In the genomic region with DNA sequence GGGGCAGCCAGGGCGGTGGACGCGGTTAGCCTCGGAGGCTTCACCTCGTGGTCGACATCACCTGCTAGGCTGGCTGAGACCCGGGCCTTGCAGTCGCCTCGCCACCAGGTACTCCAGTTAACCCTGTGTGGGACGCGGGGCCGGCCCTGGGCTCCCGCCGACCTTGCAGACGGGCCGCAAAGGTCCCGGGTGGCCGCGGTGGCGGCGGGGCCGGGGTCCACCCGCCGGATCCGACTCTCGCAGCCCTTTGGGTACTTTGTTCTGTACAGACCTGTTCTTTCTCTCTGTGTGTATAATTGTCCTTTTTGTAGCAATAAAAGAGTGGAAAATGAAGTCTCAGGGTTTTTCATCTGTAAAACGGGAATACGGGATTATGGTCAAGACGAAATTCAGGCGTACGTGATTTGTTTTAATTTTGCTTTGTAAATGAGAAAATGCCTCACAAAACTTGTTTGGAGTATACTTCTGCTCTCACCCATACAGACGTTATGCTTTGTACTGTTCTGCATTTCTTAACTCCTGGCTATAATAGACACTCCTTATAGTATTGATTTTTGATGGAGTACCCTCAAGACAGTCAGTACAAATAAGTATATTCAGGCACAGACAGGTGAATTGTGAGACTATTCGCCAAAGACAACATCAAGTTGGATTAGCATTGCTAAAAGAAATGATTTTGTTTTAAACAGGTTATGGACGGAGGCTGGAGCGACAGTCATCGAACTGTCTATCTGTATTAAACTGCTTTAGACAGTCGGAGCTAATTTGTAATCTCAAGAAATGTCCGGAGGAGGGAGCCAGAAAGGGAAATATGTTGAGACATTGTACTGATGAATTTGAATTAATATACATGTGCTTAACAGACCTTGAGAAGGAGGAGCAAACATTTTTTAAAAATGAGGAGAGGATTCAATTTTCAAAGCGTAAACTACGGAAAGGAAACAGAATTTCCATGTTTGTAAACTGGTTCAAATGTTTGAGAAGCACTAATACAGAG, we compare ENCODE assay signal across 8 mouse cellular contexts. TPM values are rescaled to one million over a fixed set of nuclear protein-coding genes. Genes with fewer than 3 reads are reported as not detected.
DNase-seq lines count a peak whose midpoint lies in the region; ATAC-seq and TF ChIP-seq lines count a peak whose summit lies in the region.

No protein-coding gene starts in this region.

- no peak; the same call in 1 of the 2 replicates for ATAC-seq in heart, embryonic 12.5 days (ENCODE audit: insufficient number of reproducible peaks, low FRiP score)
- peak; percentile 66; the same call in 1 of the 2 replicates for ATAC-seq in embryonic facial prominence, embryonic 15.5 days (ENCODE audit: insufficient number of reproducible peaks, low FRiP score, low TSS enrichment, low read depth)
- ATAC-seq in intestine, embryonic 15.5 days = no peak; the same call in 1 of the 2 replicates

- H3K79me2 ChIP-seq in MEL (ENCODE audit: control insufficient read depth, insufficient read depth, low read length, poor library complexity) = peaks cover 29% of the 10 kb centered on the region

- peak overlapping the region; percentile 71 for H3K4me2 ChIP-seq in heart, embryonic 12.5 days
- peak overlapping the region; percentile 80 for H3K4me2 ChIP-seq in embryonic facial prominence, embryonic 15.5 days (replicated peaks)
- H3K4me2 ChIP-seq in intestine, embryonic 15.5 days (replicated peaks) = peak overlapping the region; percentile 69

- peak; percentile 11 for TF ChIP-seq RAD21 in MEL (IDR thresholded peaks at IDR 0.05; ENCODE audit: low read depth, low read length)

- H3K27me3 ChIP-seq in heart, embryonic 12.5 days (replicated peaks) = no peaks in the 10 kb centered on the region
- no peaks in the 10 kb centered on the region for H3K27me3 ChIP-seq in MEL (ENCODE audit: control insufficient read depth in 1 of 2, insufficient read depth in 2 of 2, low read length in 2 of 2)
- no peaks in the 10 kb centered on the region for H3K27me3 ChIP-seq in embryonic facial prominence, embryonic 15.5 days
- H3K27me3 ChIP-seq in intestine, embryonic 15.5 days (replicated peaks) = no peaks in the 10 kb centered on the region

- peak overlapping the region; percentile 80 for H3K4me3 ChIP-seq in heart, embryonic 12.5 days
- peak overlapping the region; percentile 82 to 87 for H3K4me3 ChIP-seq in MEL (ENCODE audit: control insufficient read depth in 1 of 2, insufficient read depth in 1 of 2, low read depth in 2 of 2, low read length in 2 of 2)
- peak overlapping the region; percentile 79 for H3K4me3 ChIP-seq in embryonic facial prominence, embryonic 15.5 days (replicated peaks)
- H3K4me3 ChIP-seq in intestine, embryonic 15.5 days (replicated peaks) = peak overlapping the region; percentile 84

- H3K4me1 ChIP-seq in heart, embryonic 12.5 days (replicated peaks) = peaks cover 5% of the 10 kb centered on the region
- H3K4me1 ChIP-seq in MEL (ENCODE audit: control insufficient read depth in 1 of 2, insufficient read depth in 2 of 2, low read length in 2 of 2) = peaks cover 6 to 19% of the 10 kb centered on the region in 2 experiments; a peak in 3 of 4 replicates
- H3K4me1 ChIP-seq in embryonic facial prominence, embryonic 15.5 days = peaks cover 9% of the 10 kb centered on the region
- peaks cover 6% of the 10 kb centered on the region; the same call in 1 of the 2 replicates for H3K4me1 ChIP-seq in intestine, embryonic 15.5 days (replicated peaks)

- under 1% methylated on average over 40 of the region's 40 CpGs for WGBS in heart, embryonic 12.5 days
- under 1% methylated on average over 40 of the region's 40 CpGs for WGBS in embryonic facial prominence, embryonic 15.5 days
- 1% methylated on average over 40 of the region's 40 CpGs for WGBS in intestine, embryonic 15.5 days

- DNase-seq in heart, postnatal 25 days (ENCODE audit: low spot score) = no peak
- DNase-seq in MEL (ENCODE audit: low read depth, low spot score) = peak; percentile 78
- DNase-seq in mesoderm, embryonic 11.5 days (ENCODE audit: low read depth, low spot score) = peak; percentile 7
- DNase-seq in left cerebral cortex, postnatal 10 days (ENCODE audit: extremely low spot score in 1 of 2, low spot score in 2 of 2) = no peak
- DNase-seq in layer of hippocampus, postnatal 36 days = no peak

- peak in 1 of 3 experiments; percentile 46; a peak in 2 of 6 replicates for TF ChIP-seq CTCF in MEL (IDR thresholded peaks at IDR 0.05 in 2 of 3, conservative IDR thresholded peaks at IDR 0.05 in 1 of 3; ENCODE audit: control insufficient read depth in 1 of 3, insufficient read depth in 1 of 3, low read depth in 2 of 3, low read length in 3 of 3, poor library complexity in 1 of 3, severe bottlenecking in 1 of 3)

- TF ChIP-seq POLR2A in MEL (IDR thresholded peaks at IDR 0.05; ENCODE audit: control insufficient read depth in 1 of 2, insufficient read depth in 1 of 2, low read depth in 1 of 2, low read length in 2 of 2, poor library complexity in 1 of 2) = peak in 1 of 2 experiments; percentile 3; a peak in 1 of 4 replicates

- no peaks in the 10 kb centered on the region for H3K9me3 ChIP-seq in heart, embryonic 12.5 days (replicated peaks)
- no peaks in the 10 kb centered on the region for H3K9me3 ChIP-seq in MEL (replicated peaks; ENCODE audit: insufficient read depth, low read length)
- H3K9me3 ChIP-seq in embryonic facial prominence, embryonic 15.5 days (replicated peaks) = no peaks in the 10 kb centered on the region
- H3K9me3 ChIP-seq in intestine, embryonic 15.5 days = no peaks in the 10 kb centered on the region

- TF ChIP-seq EP300 in MEL (IDR thresholded peaks at IDR 0.05; ENCODE audit: low read depth in 1 of 2, low read length in 2 of 2) = no peak

- intact Hi-C loops in heart, postnatal 25 days (cut with DNase I) = loop anchor here (5.0 to 10.0 kb wide), 3 partner anchors 366 to 739 kb away; partner anchors contain the start of genes Dmtf1 and Tmem243
- intact Hi-C loops in left cerebral cortex, postnatal 10 days (cut with DNase I) = no loop called here

- peak overlapping the region; percentile 81 for H3K9ac ChIP-seq in heart, embryonic 12.5 days
- peak overlapping the region; percentile 88 for H3K9ac ChIP-seq in MEL (ENCODE audit: control insufficient read depth, low read depth, low read length, poor library complexity, severe bottlenecking)
- H3K9ac ChIP-seq in embryonic facial prominence, embryonic 15.5 days = peak overlapping the region; percentile 81
- peak overlapping the region; percentile 80 for H3K9ac ChIP-seq in intestine, embryonic 15.5 days

- H3K36me3 ChIP-seq in heart, embryonic 12.5 days = peaks cover 16% of the 10 kb centered on the region
- H3K36me3 ChIP-seq in MEL (ENCODE audit: control insufficient read depth in 1 of 2, insufficient read depth in 2 of 2, low read length in 2 of 2) = peaks cover 13 to 33% of the 10 kb centered on the region in 2 experiments
- H3K36me3 ChIP-seq in embryonic facial prominence, embryonic 15.5 days = peaks cover 9% of the 10 kb centered on the region; the same call in 1 of the 2 replicates
- H3K36me3 ChIP-seq in intestine, embryonic 15.5 days = no peaks in the 10 kb centered on the region

- H3K27ac ChIP-seq in heart, embryonic 12.5 days (ENCODE audit: poor library complexity, severe bottlenecking) = peak overlapping the region; percentile 49; the same call in 1 of the 2 replicates
- H3K27ac ChIP-seq in MEL (ENCODE audit: control insufficient read depth, low read depth, low read length) = peak overlapping the region; percentile 82
- H3K27ac ChIP-seq in embryonic facial prominence, embryonic 15.5 days (replicated peaks) = peak overlapping the region; percentile 89
- H3K27ac ChIP-seq in intestine, embryonic 15.5 days = peak overlapping the region; percentile 86

TF ChIP-seq in MEL, 35 proteins besides CTCF, POLR2A, EP300 and RAD21 (continues in another document):
- TF ChIP-seq POLR2AphosphoS5 (IDR thresholded peaks at IDR 0.05; ENCODE audit: borderline replicate concordance, low read depth, low read length) (no peak), USF1 (IDR thresholded peaks at IDR 0.05; ENCODE audit: low read depth, low read length) (no peak), MAZ (IDR thresholded peaks at IDR 0.05; ENCODE audit: low read depth, low read length) (0 out of 2 replicates have a peak, but pooled peaks have one; percentile 13), E2F4 (IDR thresholded peaks at IDR 0.05; ENCODE audit: borderline replicate concordance, low read depth, low read length) (no peak)

RNA-seq across cellular contexts. Expression of gene Slc25a40, which starts 0.6 kb away (rescaled TPM):
- polyA plus RNA-seq in heart, embryonic 12.5 days (2016; fragmentation: Nextera tagmentation; extraction: Ambion mirVana) = 16.0 and 19.1 TPM in 2 replicates
- total RNA-seq in heart, postnatal 25 days (2021) = 1 to 10 TPM; 7.5 to 7.6 TPM
- 3.2 and 3.3 TPM in 2 replicates for total RNA-seq in MEL (2012; rRNA removed)
- polyA plus RNA-seq in MEL (2012; ENCODE audit: insufficient read depth in 1 of 2, insufficient read length in 2 of 2, low read depth in 1 of 2, low replicate concordance in 2 of 2, missing spikeins in 1 of 2) = 1 to 10 TPM in 1 of 2 experiments, not detected in 1; 6.0 TPM
- polyA plus RNA-seq in embryonic facial prominence, embryonic 15.5 days (2015; fragmentation: Nextera tagmentation; extraction: Ambion mirVana) = 13.7 and 14.0 TPM in 2 replicates
- polyA plus RNA-seq in intestine, embryonic 15.5 days (2015; fragmentation: Nextera tagmentation; extraction: Ambion mirVana) = 9.2 and 10.1 TPM in 2 replicates
- 10 to 100 TPM; 12.0 to 12.2 TPM for total RNA-seq in left cerebral cortex, postnatal 10 days (2021)
- 10 to 100 TPM; 13.0 to 15.0 TPM for total RNA-seq in layer of hippocampus, postnatal 36 days (2021)

RNA-seq across cellular contexts. Expression of gene Dbf4, which starts 0.7 kb away (rescaled TPM):
- 36.7 and 39.2 TPM in 2 replicates for polyA plus RNA-seq in heart, embryonic 12.5 days (2016; fragmentation: Nextera tagmentation; extraction: Ambion mirVana)
- 1 to 10 TPM; 1.3 to 2.7 TPM for total RNA-seq in heart, postnatal 25 days (2021)
- 53.9 and 71.8 TPM in 2 replicates for total RNA-seq in MEL (2012; rRNA removed)
- polyA plus RNA-seq in MEL (2012; ENCODE audit: insufficient read depth in 1 of 2, insufficient read length in 2 of 2, low read depth in 1 of 2, low replicate concordance in 2 of 2, missing spikeins in 1 of 2) = 10 to 100 TPM in 1 of 2 experiments, not detected in 1; 71.4 TPM
- polyA plus RNA-seq in embryonic facial prominence, embryonic 15.5 days (2015; fragmentation: Nextera tagmentation; extraction: Ambion mirVana) = 28.0 and 31.2 TPM in 2 replicates
- polyA plus RNA-seq in intestine, embryonic 15.5 days (2015; fragmentation: Nextera tagmentation; extraction: Ambion mirVana) = 31.2 and 36.3 TPM in 2 replicates
- total RNA-seq in left cerebral cortex, postnatal 10 days (2021) = 1 to 10 TPM; 4.2 to 4.7 TPM
- total RNA-seq in layer of hippocampus, postnatal 36 days (2021) = 1 to 10 TPM; 1.4 to 1.6 TPM

RNA-seq across cellular contexts. Expression of gene Adam22, which starts 55.3 kb away (rescaled TPM):
- 8.1 and 8.8 TPM in 2 replicates for polyA plus RNA-seq in heart, embryonic 12.5 days (2016; fragmentation: Nextera tagmentation; extraction: Ambion mirVana)
- 1 to 10 TPM; 3.0 to 3.8 TPM for total RNA-seq in heart, postnatal 25 days (2021)
- 1.5 and 1.6 TPM in 2 replicates for total RNA-seq in MEL (2012; rRNA removed)
- polyA plus RNA-seq in MEL (2012; ENCODE audit: insufficient read depth in 1 of 2, insufficient read length in 2 of 2, low read depth in 1 of 2, low replicate concordance in 2 of 2, missing spikeins in 1 of 2) = 1 to 10 TPM in 1 of 2 experiments, not detected in 1; 1.2 TPM
- 11.0 and 11.5 TPM in 2 replicates for polyA plus RNA-seq in embryonic facial prominence, embryonic 15.5 days (2015; fragmentation: Nextera tagmentation; extraction: Ambion mirVana)
- 4.5 and 6.2 TPM in 2 replicates for polyA plus RNA-seq in intestine, embryonic 15.5 days (2015; fragmentation: Nextera tagmentation; extraction: Ambion mirVana)
- 100 to 1,000 TPM; 207 to 208 TPM for total RNA-seq in left cerebral cortex, postnatal 10 days (2021)
- total RNA-seq in layer of hippocampus, postnatal 36 days (2021) = 100 to 1,000 TPM; 153 to 161 TPM

Comparison
In these comparisons a context has a peak if more than half of its experiments do, and no peak if none do; other contexts are left out.
1. DNase-seq: peak in MEL (single experiment) and mesoderm, embryonic 11.5 days (single experiment); none in heart, postnatal 25 days (single experiment), left cerebral cortex, postnatal 10 days (0 of 2) and layer of hippocampus, postnatal 36 days (0 of 2).
2. RNA of gene Adam22, which starts 55.3 kb away (total RNA-seq): 207 to 208 TPM in left cerebral cortex, postnatal 10 days and 153 to 161 TPM in layer of hippocampus, postnatal 36 days; 3.0 to 3.8 TPM in heart, postnatal 25 days and 1.5 to 1.6 TPM in MEL; every median in the first group is over 10 times any median in the second.
3. Peak in every context shown above with its lines, with median percentiles within 50 percentile points of each other: H3K27ac ChIP-seq, H3K4me2 ChIP-seq, H3K4me3 ChIP-seq and H3K9ac ChIP-seq.